Mouse (Mus musculus) gastrocnemius, postnatal 14 days (tissue): ENCODE data around the gene Gsg1l. TPM values are rescaled to one million over a fixed set of nuclear protein-coding genes. Genes with fewer than 3 reads are reported as not detected.

ENCODE experiments used
- DNase-seq: peaks from one replicate; pipeline ENCODE4 v3.0.0; 2021; ENCODE audit warnings: mixed read lengths
- intact Hi-C: fragments of 180-260 bp; cut with DNase I; formaldehyde crosslinking; loops from one replicate; pipeline ENCODE4 v1.15.1; 2025; ENCODE audit warnings: low total_unique reads
- total RNA-seq, 2 experiments: library from RNA; stranded (reverse); gene quantifications; 2 replicates each; pipeline ENCODE4 v1.2.3; 2021

Gsg1l gene
- total RNA-seq, 2 experiments from 2014 or later, result 0.06 to 0.16 TPM

GRCm38 (mm10) chr7:126083341-126083979, 1.2 kb upstream of the Gsg1l start:
- no peak for DNase-seq
- intact Hi-C loops, result loop anchor here (5.0 to 10.0 kb wide), 3 partner anchors 119 to 409 kb away; no protein-coding TSS in a partner anchor

GRCm38 (mm10) chr7:126081727-126082285, 405 bp downstream of the Gsg1l start:
- intact Hi-C loops, result loop anchor here (5.0 to 10.0 kb wide), 3 partner anchors 117 to 407 kb away; no protein-coding TSS in a partner anchor
- peak; percentile 37 for DNase-seq

GRCm38 (mm10) chr7:126080949-126081654, 1.1 kb downstream of the Gsg1l start:
- DNase-seq, result no peak
- intact Hi-C loops, result loop anchor here (5.0 to 10.0 kb wide), 3 partner anchors 116 to 406 kb away; no protein-coding TSS in a partner anchor

GRCm38 (mm10) chr7:126076935-126077334, 5.3 kb downstream of the Gsg1l start:
- no peak for DNase-seq
- intact Hi-C loops, result no loop called here

DNA sequence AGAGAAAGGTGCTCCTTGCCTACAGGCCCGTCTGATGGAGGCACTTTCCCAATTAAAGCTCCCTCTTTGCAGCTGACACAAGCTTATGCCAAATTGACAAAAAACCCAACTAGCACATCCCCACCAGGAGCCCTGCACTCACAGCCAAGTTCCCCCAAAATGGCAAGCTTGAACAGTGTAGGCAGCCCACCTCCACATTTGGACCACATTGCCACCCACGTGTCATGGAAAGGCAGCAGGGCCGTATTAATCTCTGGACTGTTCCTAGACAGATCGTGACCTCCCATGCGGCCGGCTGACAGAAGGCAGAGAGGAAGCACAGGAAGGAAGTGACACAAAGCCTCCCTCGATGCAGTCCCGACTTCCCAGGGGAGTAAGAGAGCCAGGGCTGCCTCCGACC, 7.2 kb downstream of the Gsg1l start:
- intact Hi-C loops, result no loop called here
- DNase-seq, result no peak

DNA sequence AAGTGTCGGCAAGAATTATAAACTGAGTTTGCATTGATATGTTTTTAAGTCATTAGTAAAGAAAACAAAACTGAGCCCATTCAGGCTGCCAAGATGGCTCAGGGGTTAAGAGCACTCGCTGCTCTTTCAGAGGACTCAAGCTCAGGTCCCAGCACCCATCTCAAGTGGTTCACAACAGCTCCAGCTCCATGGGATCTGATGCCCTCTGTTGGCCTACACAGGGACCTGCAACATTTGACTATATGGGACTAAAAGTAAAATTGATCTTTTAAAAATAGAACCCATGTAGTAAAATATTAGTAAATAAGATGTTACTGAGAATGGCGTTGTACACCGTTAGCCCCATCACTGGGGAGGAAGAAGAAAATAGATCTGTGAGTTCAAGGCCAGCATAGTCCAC, 11.9 kb downstream of the Gsg1l start:
- no peak for DNase-seq
- intact Hi-C loops, result no loop called here

DNA sequence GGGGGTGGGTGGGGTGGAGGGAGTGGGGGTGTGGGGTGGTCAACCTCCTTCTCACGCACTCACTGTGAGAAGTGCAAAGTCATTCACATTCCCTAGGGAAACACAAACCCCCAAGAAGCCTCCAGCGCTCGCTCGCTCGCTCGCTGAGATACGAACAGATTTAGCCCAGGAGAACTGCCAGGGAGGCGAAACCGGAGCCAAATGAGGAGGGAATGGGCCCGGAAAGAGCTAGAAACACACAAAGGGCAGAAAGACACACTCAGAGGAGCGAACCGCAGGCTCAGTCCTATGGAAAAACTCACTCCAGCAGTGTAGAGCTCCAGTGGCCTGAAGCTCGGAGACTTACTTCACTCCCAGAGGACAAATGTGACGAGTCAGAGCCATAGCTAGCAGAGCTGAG, 15.4 kb downstream of the Gsg1l start:
- peak; percentile 60 for DNase-seq
- intact Hi-C loops, result no loop called here

DNA sequence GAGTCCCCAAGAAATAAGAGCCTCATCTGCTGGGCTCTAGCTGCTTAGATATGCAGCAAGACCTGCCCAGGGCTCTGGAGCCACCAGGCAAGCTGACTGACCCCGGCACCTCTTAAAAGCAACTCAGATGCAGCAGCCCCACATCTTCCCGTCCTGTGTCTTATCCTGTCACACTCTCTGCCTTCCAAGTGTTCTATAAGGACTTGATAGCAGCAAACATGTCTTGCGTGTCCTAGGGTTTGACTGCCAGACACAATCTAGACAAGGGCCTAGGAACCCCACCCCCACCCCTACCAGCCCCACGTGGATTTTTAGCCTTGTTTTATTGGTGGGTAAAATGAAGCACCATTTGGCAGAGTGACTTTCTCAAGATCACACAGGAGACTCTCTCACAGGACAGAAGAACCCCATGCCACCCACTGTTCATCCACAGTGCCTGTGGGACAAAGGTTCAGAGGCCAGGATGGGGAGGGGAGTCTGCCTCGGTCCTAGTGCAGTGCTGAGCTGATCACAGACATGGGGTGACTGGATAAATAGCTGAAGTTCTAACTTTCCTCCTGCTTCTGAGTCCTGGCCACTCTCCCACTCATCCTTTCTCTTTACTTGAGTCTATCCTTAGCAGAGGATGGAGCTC, 16.9 kb downstream of the Gsg1l start:
- intact Hi-C loops, result no loop called here
- DNase-seq, result no peak

DNA sequence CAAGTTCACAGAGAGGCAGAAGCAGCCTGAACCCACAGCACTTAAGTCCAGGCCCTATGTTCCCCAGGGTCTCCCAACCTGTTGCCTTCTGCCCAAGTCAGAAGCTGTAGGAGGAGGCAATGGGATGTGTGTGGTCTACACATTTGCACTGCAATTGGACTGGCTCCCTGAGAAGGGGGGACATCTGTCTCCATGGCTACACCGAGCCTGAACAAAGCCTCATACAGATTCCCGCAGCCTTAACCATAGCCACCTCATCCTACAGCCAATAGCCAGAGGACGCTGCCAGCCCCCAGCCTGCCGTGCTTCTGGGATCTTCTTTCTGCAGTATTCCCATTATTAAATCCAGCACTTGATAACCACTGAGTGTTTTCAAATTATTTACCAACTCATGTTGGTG, 20.0 kb downstream of the Gsg1l start:
- DNase-seq, result no peak
- intact Hi-C loops, result no loop called here

GRCm38 (mm10) chr7:126058918-126059317, 23.3 kb downstream of the Gsg1l start:
- DNase-seq, result no peak
- intact Hi-C loops, result no loop called here

- intact Hi-C loops, result no loop called here
- DNase-seq, result no peak
Observed at GRCm38 (mm10) chr7:126057332-126057914, 24.8 kb downstream of the Gsg1l start.

- DNase-seq, result no peak
- intact Hi-C loops, result no loop called here
Observed at GRCm38 (mm10) chr7:126054574-126054973, 27.6 kb downstream of the Gsg1l start.

DNA sequence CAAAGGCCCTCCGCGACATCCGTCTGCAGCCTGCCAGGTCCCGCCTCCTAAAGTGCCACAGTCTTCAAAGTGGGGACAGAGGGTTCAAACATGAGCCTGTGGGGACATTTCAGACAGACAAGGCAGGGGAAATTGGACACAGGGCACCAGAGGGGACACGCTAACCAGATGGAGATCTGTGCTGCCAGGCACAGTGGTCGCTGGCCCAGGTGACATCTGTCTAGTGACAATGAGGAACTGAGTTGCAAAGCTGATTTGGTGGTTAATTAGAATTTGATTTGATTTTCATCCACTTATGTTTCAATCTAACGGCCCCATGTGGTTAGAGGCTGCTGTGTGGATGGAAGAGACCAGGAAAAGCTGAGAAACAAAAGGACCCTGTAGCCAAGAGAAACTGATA, 28.6 kb downstream of the Gsg1l start:
- intact Hi-C loops, result no loop called here

GRCm38 (mm10) chr7:126051910-126052309, 30.3 kb downstream of the Gsg1l start:
- no peak for DNase-seq
- intact Hi-C loops, result no loop called here

More for the DNA sequence above, 28.6 kb downstream of the Gsg1l start:
- no peak for DNase-seq

DNA sequence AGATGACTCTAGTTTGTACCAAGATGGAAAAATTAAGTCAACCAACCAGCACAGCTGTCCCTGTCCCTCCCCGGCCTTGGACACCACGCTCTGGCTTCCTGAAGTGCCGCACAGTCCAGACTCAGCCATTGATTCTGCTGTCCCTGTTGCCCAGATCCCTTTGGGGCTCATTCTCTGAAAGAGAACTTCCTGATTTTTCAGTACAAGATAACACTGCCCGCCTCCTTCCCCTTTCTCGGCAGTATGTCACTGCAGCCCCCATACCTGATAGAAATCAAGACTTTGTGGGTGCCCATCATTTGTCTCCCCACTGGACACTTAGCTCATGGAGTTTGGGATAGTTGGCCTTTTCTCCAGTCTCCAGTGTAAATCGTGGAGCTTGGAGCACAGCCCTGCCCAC, 37.1 kb downstream of the Gsg1l start:
- DNase-seq, result no peak
- intact Hi-C loops, result no loop called here

- no peak for DNase-seq
- intact Hi-C loops, result no loop called here
Observed at GRCm38 (mm10) chr7:126042306-126042705, 39.9 kb downstream of the Gsg1l start.

GRCm38 (mm10) chr7:126040794-126041526, 41.3 kb downstream of the Gsg1l start:
- peak; percentile 65 for DNase-seq
- intact Hi-C loops, result no loop called here

DNA sequence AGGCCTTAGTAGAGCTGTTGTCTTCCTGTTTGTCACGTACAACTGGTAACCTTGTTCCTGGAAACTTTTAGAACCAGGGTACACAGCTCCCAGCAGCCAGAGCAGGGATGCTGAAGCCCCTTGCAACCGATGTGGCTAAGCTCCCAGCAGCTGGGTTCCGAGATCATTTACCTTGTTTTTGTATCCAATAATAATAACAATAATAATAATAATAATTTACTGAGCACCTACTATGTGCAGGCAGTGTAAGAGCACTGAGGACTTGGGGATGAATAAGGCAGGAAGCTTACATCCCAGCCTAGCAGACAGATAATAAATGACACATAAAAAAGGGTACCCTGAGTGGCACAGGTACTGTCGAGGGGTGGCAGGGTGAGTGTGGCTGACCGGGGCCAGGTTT, 42.4 kb downstream of the Gsg1l start:
- intact Hi-C loops, result no loop called here
- no peak for DNase-seq

DNA sequence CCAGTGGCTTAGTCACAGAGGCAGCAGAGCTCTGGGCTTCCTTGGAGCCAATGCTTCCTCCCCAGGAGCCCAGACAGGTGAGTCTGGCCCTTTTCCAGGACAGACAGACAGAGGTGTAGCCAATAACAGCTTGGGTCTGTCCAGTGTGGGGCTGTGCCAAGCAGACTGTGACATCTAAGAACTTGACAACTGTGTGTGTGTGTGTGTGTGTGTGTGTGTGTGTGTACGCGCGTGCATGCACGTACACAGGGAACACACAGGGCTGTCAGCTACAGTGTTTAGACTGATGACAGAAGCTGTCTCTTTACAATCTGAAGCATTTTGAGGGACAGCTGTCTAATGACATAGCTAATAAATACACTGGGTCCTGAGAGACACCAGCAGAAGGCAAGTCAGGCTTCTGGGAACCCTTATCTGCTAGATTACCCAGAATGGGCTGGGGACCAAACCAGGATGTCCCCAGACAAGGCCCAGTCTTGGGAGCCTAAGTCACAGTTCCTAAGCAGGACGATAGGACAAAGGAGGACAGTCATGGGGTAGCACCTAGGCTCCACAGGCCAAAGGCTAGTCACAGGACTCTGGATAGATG, 42.9 kb downstream of the Gsg1l start:
- intact Hi-C loops, result no loop called here

More for the DNA sequence above, 42.9 kb downstream of the Gsg1l start:
- DNase-seq, result no peak
